Mouse (Mus musculus): ENCODE data around the gene Auts2.

The Auts2 gene

GRCm38 (mm10) chr5:131963565-131963964 is 579.6 kb downstream of the Auts2 start:
- no peak for DNase-seq

DNA sequence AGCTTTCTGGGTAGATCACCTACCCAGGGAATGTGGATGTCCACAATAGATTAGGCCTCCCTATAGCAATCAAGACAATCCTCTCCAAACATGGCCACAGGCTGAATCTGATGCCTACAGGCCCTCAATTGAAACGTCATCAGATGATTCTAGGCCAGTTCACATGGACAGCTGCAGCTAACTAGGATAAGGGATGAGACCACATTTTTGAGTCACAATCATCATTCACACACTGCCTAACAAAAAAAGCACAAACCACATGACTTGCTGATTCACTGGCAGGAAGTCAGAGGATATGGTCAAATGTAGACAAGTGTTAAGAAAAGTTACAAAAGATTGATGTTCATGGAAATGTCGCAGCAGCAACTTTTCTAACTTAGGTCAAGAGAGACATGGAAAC is 581.3 kb downstream of the Auts2 start:
- DNase-seq = no peak

- no peak for DNase-seq
Observed at GRCm38 (mm10) chr5:131960432-131960831, 582.7 kb downstream of the Auts2 start.

GRCm38 (mm10) chr5:131956998-131957397 is 586.1 kb downstream of the Auts2 start:
- no peak for DNase-seq

GRCm38 (mm10) chr5:131956090-131956489 is 587.1 kb downstream of the Auts2 start:
- DNase-seq = no peak

- no peak for DNase-seq
Observed at GRCm38 (mm10) chr5:131955227-131956016, 587.7 kb downstream of the Auts2 start.

DNA sequence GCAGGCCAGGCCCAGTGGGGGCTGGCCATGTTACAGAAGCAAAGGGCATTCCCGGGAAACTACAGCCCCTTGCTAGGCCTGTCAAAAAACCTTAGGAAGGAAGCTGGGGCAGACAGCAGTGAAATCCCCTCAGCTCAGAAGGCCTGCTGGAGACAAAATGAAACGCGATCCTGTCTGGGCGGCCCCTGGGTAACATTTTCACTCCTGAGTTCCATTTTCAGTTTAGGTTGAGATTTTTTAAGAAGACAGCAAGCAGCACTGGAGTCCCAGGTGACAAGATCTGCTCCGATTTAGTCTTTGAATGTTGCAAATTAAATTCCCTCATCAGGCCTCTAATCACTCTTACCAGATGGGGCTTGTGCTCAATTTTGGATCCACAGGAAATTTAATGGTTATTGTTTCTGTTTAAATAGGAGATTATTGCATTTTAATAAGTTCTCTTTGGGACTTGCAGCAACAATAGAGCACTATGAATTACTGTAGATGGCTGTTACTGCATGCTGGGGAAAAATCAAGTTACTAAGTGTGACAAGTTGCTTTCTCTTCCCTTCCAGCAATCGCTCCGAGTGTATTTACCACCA is 594.5 kb downstream of the Auts2 start:
- DNase-seq = no peak

GRCm38 (mm10) chr5:131946801-131947200 is 596.3 kb downstream of the Auts2 start:
- no peak for DNase-seq

GRCm38 (mm10) chr5:131944761-131945160 is 598.4 kb downstream of the Auts2 start:
- no peak for DNase-seq

DNA sequence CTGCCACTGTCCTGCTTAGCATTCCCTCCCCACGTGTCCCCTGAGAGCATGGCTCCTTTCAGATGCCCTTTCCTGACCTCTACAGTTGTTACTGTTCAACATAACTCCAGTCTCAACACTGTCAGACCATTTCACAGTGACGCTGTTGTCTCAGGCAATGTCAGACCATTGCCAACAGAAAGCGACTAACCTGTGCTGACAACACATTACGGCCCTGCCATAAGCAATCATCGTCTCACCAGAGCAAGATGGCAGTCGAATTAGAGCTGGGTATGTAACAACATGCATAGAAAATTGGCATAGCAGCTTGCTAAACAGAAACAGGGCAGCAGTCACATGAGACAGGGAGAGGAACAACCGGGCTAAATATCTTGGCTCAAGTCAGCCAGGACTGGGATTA is 614.4 kb downstream of the Auts2 start:
- DNase-seq = no peak

GRCm38 (mm10) chr5:131922759-131923158 is 620.4 kb downstream of the Auts2 start:
- DNase-seq = no peak

DNA sequence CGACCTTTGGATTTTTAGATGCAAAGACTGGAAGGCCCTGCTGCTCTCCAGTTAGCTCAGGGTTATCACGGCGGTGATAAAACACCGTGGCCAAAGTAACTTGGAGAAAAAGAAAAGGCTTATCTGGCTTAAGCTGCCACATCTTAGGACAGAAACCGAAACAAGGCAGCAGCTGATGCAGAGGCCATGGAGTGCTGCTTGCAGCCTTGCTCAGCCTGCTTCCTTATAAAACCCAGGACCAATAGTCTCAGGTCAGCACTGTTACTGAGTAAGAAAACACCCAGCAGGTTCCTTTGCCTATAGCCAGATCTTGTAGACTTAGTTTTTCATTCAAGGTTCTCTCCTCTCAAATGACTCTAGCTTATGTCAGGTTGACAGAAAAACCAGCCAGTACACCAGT is 621.0 kb downstream of the Auts2 start:
- DNase-seq = no peak

- no peak for DNase-seq
Observed at GRCm38 (mm10) chr5:131919983-131920777, 623.0 kb downstream of the Auts2 start.

DNA sequence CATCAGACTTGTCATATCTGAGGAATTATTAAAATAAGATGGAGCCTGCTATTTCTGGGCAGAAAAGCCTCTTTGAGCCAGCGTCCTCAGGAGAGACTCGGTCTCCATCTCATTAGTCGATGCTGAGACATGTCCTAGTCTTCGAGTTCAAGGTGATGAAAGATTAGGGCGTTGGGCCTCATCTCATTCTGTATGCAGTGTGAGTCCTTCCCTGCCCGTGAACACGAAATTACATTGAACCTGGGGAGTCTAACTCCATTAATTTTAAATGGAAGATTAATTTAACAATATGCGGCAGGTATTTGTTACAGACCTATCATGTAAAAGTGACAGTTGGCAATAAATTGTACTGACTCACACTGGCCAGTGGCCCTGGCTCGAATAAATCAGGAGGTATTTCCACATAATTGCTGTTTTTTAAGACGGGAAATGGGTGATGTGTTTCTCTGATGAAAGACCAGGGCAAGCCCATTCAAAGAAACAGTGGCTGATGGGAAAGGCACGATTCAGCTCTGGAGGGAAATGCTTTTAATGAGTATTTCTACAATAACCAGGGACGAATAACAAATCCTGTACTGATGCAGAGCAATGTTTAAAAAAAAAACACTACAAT is 626.2 kb downstream of the Auts2 start:
- no peak for DNase-seq

DNA sequence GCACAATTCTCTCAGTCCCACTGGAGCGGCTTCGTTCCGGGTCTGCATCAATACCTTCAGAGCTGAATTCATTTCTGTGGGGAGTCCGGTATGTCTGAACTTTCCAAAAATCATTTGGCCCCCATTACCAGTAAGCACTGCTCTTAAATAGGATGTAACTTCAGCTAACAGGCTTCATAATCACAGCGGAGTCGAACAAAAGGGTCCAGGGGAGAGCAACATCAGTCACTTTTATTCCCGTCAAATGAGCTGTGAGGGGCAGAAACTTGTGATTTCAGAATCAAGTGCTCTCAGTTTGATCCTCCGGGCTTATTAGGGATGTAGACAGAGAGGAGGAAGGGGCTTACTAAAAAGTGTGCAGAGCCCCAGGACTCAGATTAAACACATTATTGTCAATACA is 629.6 kb downstream of the Auts2 start:
- DNase-seq = no peak

DNA sequence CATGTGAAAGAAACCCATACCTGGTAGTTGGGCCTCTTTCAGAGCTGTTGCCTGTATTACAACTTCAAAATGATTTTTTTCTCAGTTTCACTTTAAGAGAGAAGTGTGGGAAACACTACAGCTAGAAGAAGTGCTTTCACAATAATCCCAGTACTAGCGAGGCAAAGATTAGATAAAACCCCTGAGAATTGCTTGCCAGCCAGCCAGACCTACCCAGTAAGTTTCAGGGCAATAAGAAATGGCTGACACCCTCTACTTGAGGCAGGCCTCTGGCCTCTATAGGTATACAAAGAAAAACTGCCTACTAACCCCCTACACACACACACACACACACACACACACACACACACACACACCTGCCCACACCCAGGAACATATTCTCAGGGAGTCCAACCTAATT is 630.2 kb downstream of the Auts2 start:
- no peak for DNase-seq

DNA sequence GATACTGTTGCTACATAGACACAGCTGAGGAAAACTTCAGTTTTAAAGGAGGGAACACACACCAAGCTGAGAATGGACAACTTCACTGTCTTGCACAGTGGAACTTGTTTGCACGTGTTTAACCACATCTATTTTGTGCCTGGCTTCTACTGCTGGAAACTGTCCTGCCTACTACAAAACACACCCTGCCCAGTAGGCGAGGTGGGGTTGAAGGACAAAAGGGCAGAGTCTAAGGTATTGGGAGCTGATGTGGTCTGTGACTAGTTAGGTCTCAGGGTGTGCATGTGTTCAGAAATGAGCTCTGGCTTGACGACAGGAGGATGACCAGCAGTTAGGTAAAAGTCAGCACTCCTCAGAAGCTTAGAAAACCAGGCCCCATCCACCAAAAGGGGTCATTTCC is 636.8 kb downstream of the Auts2 start:
- DNase-seq = no peak

DNA sequence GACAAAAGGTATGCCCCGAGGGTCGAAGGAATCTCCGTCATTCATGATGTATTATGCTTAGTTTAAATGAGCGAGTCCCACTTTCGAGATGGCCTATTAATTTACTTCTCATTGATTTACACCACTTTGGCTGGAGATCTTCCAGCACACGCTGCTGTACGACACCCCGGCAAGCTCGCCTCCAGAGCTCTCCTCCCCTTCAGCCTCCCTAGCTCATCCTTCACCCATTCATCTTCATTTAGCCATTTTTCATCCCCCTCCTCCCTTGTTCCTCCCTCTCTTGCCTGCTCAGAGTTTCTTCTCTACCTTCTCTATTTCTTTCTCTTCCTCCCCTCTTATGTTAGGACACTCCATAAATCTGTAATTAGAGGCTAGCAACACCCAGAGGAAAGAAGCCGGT is 638.7 kb downstream of the Auts2 start:
- DNase-seq = no peak

- DNase-seq = no peak
Observed at GRCm38 (mm10) chr5:131898048-131898638, 645.0 kb downstream of the Auts2 start.

DNA sequence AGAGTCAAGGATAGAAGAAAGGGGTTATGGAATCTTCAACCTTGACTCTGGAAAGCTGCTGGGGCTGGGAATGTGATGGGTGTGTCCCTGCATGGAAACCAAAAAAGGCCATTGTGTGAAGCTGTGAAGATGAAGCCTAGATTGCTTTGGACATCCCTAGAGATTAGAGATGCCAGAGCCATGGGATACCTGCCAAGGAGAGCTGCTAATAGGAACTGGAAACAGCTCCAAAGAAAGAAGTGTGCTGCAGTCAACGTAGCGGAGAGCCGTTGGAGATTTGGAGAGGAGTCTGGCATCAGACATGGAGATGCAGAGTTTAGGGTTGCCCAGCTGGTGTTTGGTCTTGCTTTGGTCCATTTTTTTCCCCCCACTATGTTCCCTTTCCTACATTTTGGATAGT is 656.5 kb downstream of the Auts2 start:
- no peak for DNase-seq

DNA sequence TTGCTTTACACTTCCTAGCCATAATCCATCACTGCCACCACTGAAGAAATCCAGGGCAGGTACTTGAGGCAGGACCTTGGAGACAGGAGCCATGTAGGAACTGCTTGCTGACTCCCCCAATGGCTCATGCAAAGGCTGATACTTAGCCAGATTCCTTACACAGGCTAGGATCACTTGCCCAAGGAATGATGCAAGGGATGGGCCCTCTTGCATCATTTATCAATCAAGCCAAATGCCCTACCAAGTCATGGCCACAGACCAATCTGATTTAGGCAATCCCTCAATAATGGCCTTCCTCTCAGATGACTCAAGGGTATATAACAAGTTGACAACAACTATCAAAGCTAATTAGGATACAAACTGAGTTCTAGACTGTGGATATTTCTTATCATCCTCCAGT is 666.6 kb downstream of the Auts2 start:
- no peak for DNase-seq

DNA sequence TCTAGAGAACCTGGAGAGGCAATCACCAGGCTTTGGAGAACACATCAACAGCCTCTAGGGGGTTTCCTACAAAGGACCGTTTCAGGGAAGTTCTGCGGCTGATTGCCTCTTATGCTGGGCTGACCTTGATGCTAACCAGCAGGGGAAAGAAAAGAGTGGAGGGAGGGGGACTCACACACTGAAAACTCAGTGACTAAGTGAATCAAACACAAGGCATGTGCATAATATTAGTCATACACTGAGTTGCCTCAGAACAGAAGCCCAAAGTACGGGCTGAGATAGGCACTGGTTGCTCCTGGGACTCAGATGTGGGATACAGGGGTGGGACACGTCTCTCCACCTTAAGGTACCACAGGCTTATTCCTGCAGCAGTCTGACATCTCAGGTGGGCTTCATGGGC is 667.2 kb downstream of the Auts2 start:
- DNase-seq = no peak

DNA sequence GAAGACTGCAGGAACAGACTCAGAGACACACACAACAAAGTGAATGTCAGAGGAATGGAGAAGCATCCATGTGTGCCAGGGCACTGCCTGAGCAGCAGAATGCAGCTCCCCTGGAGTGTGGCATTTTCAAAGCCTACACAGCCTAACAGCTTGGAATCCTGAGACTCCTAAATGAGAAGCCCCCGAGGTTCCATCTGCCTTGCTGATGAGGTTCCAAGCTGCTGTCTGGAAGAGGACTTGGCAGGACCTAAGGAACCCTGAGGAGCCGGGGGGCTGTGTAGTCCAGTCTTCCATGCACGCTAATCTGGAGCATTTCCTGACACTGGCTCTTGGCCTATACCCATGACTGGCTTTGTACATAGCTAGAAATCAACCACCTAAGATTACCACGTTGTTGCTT is 670.0 kb downstream of the Auts2 start:
- no peak for DNase-seq

All from thymus, postnatal 14 days (tissue).